17 mouse cellular contexts compared by ENCODE assay signal in genomic region chr17:62623224-62623623, GRCm38 (mm10).
"Had no signal": no experiment of that assay in that cellular context is flagged by ENCODE, and none has a peak within 500 bp of the region (broad histone marks: within the 10 kb centered on the region; RNA-seq: fewer than 3 reads in every experiment).

No protein-coding gene starts in this region.

- H3K27ac ChIP-seq: liver, embryonic 12.5 days; liver, embryonic 14.5 days; midbrain, embryonic 10.5 days; midbrain, embryonic 12.5 days; neural tube, embryonic 12.5 days; stomach, embryonic 15.5 days; stomach, postnatal 0 days had no signal

- H3K27me3 ChIP-seq: liver, embryonic 12.5 days; midbrain, embryonic 12.5 days; neural tube, embryonic 12.5 days; stomach, embryonic 15.5 days had no signal

- H3K4me2 ChIP-seq: liver, embryonic 12.5 days; lung, embryonic 14.5 days; midbrain, embryonic 12.5 days; neural tube, embryonic 12.5 days; stomach, embryonic 15.5 days had no signal

- H3K9me3 ChIP-seq: liver, embryonic 12.5 days; midbrain, embryonic 10.5 days; midbrain, embryonic 12.5 days; neural tube, embryonic 12.5 days; stomach, embryonic 15.5 days had no signal

- ATAC-seq: liver, embryonic 12.5 days; midbrain, embryonic 16.5 days had no signal

- H3K36me3 ChIP-seq: liver, embryonic 12.5 days; midbrain, embryonic 10.5 days; midbrain, embryonic 12.5 days; neural tube, embryonic 12.5 days; stomach, embryonic 15.5 days had no signal

- DNase-seq: lung, adult 18-20 months; lung, embryonic 14.5 days; lung, postnatal 14 days; lung, postnatal 4 days; midbrain, embryonic 14.5 days; right cerebral cortex, postnatal 14 days; thymus, adult 2 months; thymus, postnatal 25 days; thymus, postnatal 4 days had no signal

- H3K4me3 ChIP-seq: liver, embryonic 12.5 days; midbrain, embryonic 10.5 days; midbrain, embryonic 12.5 days; neural tube, embryonic 12.5 days; stomach, embryonic 15.5 days had no signal

- H3K4me1 ChIP-seq: liver, embryonic 12.5 days; stomach, embryonic 15.5 days had no signal

- H3K9ac ChIP-seq: liver, embryonic 12.5 days; liver, embryonic 14.5 days; lung, embryonic 14.5 days; midbrain, embryonic 12.5 days; neural tube, embryonic 12.5 days; stomach, embryonic 15.5 days had no signal
